Mouse (Mus musculus): ENCODE results near the gene Stk24. TPM values are rescaled to one million over a fixed set of nuclear protein-coding genes. Genes with fewer than 3 reads are reported as not detected.

The Stk24 gene
- total and polyA plus RNA-seq, 3 experiments: 62.5 to 79.3 TPM; not detected in 1

- H3K36me3 ChIP-seq (ENCODE audit: control insufficient read depth in 1 of 2, insufficient read depth in 2 of 2, low read length in 2 of 2): peaks cover 0 to 7% of the 10 kb centered on the region in 2 experiments; a peak in 2 of 4 replicates
- TF ChIP-seq POLR2AphosphoS2 (IDR thresholded peaks at IDR 0.05; ENCODE audit: low read length) (no peak), ETS1 (IDR thresholded peaks at IDR 0.05; ENCODE audit: low read depth, low read length) (no peak), MXI1 (IDR thresholded peaks at IDR 0.05; ENCODE audit: low read depth, low read length) (no peak), HCFC1 (IDR thresholded peaks at IDR 0.05; ENCODE audit: low read depth, low read length) (no peak), ZNF384 (IDR thresholded peaks at IDR 0.05; ENCODE audit: low read depth, low read length) (no peak), USF2 (IDR thresholded peaks at IDR 0.05; ENCODE audit: borderline replicate concordance in 1 of 2, insufficient read depth in 1 of 2, low read depth in 1 of 2, low read length in 2 of 2) (no peak), BHLHE40 (IDR thresholded peaks at IDR 0.05; ENCODE audit: borderline replicate concordance, low read depth, low read length) (no peak), UBTF (IDR thresholded peaks at IDR 0.05; ENCODE audit: borderline replicate concordance, insufficient read depth, low read depth, low read length) (no peak), MEF2A (IDR thresholded peaks at IDR 0.05; ENCODE audit: extremely low read depth, insufficient replicate concordance, low read depth, low read length, poor library complexity, severe bottlenecking) (no peak), ZKSCAN1 (IDR thresholded peaks at IDR 0.05; ENCODE audit: low read depth, low read length) (no peak), TAL1 (IDR thresholded peaks at IDR 0.05; ENCODE audit: low read length) (no peak), USF1 (IDR thresholded peaks at IDR 0.05; ENCODE audit: low read depth, low read length) (no peak), GABPA (IDR thresholded peaks at IDR 0.05; ENCODE audit: low read depth, low read length) (no peak), RCOR1 (IDR thresholded peaks at IDR 0.05; ENCODE audit: low read depth, low read length) (no peak)
- no peaks in the 10 kb centered on the region for H3K27me3 ChIP-seq (ENCODE audit: control insufficient read depth in 1 of 2, insufficient read depth in 2 of 2, low read length in 2 of 2)
- H3K4me3 ChIP-seq (ENCODE audit: control insufficient read depth in 1 of 2, insufficient read depth in 1 of 2, low read depth in 2 of 2, low read length in 2 of 2): no peak overlapping the region
- H3K79me2 ChIP-seq (ENCODE audit: control insufficient read depth, insufficient read depth, low read length, poor library complexity): peaks cover 49% of the 10 kb centered on the region
- H3K4me1 ChIP-seq (ENCODE audit: control insufficient read depth in 1 of 2, insufficient read depth in 2 of 2, low read length in 2 of 2): no peaks in the 10 kb centered on the region
- H3K9ac ChIP-seq (ENCODE audit: control insufficient read depth, low read depth, low read length, poor library complexity, severe bottlenecking): no peak overlapping the region
- no peak overlapping the region for H3K27ac ChIP-seq (ENCODE audit: control insufficient read depth, low read depth, low read length)
- no peaks in the 10 kb centered on the region for H3K9me3 ChIP-seq (replicated peaks; ENCODE audit: insufficient read depth, low read length)
- DNase-seq (ENCODE audit: low read depth, low spot score): no peak
These were observed 39.8 kb downstream of the Stk24 start for GRCm38 (mm10) chr14:121339951-121340401.

DNA sequence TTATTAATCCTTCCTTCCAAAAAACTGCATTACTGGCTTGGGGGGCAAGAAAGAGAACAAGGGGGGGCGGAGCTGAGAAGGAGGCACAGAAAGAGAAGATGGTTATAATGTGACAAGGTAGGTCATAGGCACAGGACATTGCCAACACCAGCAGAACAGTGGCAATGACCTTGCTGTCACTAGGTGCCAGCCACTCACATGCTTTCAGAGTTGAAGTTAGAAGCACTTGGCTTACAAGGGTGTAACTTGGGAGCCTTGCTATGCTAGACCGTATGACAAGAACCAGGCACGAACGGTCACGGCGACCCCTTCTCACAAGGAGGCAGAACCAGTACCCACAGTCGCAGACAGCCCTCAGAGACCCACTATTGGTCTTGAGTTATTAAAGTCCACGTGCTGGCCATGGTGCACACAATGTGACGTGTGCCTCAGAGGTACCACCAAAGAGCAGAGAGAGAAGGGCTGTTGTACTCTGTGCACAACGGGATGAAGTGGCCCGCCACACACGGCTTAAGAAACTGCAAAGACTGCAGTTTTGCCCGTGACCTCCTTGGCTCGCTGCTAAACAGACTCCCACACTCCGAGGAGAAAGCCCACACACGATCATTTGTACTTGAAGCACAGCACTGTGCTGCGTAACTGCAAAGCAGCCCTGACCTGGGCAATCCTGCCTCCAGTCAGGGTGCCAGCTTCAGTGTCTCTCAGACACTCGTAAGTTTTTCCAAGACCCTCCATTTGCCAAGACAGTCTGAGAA is 40.8 kb downstream of the Stk24 start:
- H3K4me1 ChIP-seq (ENCODE audit: control insufficient read depth in 1 of 2, insufficient read depth in 2 of 2, low read length in 2 of 2): no peaks in the 10 kb centered on the region
- H3K36me3 ChIP-seq (ENCODE audit: control insufficient read depth in 1 of 2, insufficient read depth in 2 of 2, low read length in 2 of 2): peaks cover 0 to 10% of the 10 kb centered on the region in 2 experiments; a peak in 2 of 4 replicates
- DNase-seq (ENCODE audit: low read depth, low spot score): no peak
- H3K27me3 ChIP-seq (ENCODE audit: control insufficient read depth in 1 of 2, insufficient read depth in 2 of 2, low read length in 2 of 2): no peaks in the 10 kb centered on the region
- no peak overlapping the region for H3K4me3 ChIP-seq (ENCODE audit: control insufficient read depth in 1 of 2, insufficient read depth in 1 of 2, low read depth in 2 of 2, low read length in 2 of 2)
- no peak overlapping the region for H3K27ac ChIP-seq (ENCODE audit: control insufficient read depth, low read depth, low read length)
- H3K9ac ChIP-seq (ENCODE audit: control insufficient read depth, low read depth, low read length, poor library complexity, severe bottlenecking): no peak overlapping the region
- peaks cover 44% of the 10 kb centered on the region for H3K79me2 ChIP-seq (ENCODE audit: control insufficient read depth, insufficient read depth, low read length, poor library complexity)
- H3K9me3 ChIP-seq (replicated peaks; ENCODE audit: insufficient read depth, low read length): no peaks in the 10 kb centered on the region
- TF ChIP-seq TAL1 (IDR thresholded peaks at IDR 0.05; ENCODE audit: low read length): no peak
- no peak for TF ChIP-seq CTCF (IDR thresholded peaks at IDR 0.05 in 2 of 3, conservative IDR thresholded peaks at IDR 0.05 in 1 of 3; ENCODE audit: control insufficient read depth in 1 of 3, insufficient read depth in 1 of 3, low read depth in 2 of 3, low read length in 3 of 3, poor library complexity in 1 of 3, severe bottlenecking in 1 of 3)
